Mouse (Mus musculus) liver, embryonic 14.5 days (tissue): ENCODE data around the gene Gga1.

ENCODE experiments used
- CTCF ChIP-seq: IDR thresholded peaks from 2 replicates; pipeline ENCODE4 v1.5.1; 2016; ENCODE audit warnings: antibody characterized with exemption, low read depth, control low read depth
- EP300 ChIP-seq: IDR thresholded peaks from 2 replicates; pipeline ENCODE4 v1.6.1; 2016; ENCODE audit warnings: antibody characterized with exemption, low read depth

DNA sequence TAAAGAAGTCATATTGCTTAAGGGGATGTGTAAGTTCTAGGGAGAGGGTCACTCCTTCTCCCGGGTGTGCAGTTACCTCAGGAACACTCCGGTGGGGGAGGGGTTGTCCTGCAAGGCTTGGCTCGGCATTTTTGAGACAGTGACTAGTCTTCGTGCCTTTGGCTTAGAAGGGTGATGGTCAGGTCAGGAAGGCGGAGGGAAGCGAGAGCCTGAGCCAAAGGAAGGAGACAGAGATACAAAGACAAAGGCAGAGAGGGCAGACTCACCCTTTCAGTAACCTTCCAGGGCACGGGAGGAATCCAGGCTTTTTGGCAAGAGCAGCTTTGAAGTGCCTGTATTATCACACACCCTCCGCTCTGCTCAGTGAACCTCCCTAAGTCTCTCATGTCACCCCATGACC lies 48.1 kb downstream of the Gga1 start:
- TF ChIP-seq CTCF = no peak
- no peak for TF ChIP-seq EP300
